Mouse (Mus musculus) hindbrain, embryonic 14.5 days (tissue): ENCODE measurements around the gene Safb. TPM values are rescaled to one million over a fixed set of nuclear protein-coding genes. Genes with fewer than 3 reads are reported as not detected.
"Not testable (repeated sequence)": the region's sequence is repeated elsewhere in the genome, so short reads cannot be mapped to it uniquely, and the experiment has no call there.

ENCODE experiments used
- ATAC-seq: fragments of 200-750 bp; cut with Nextera tagmentation; 2 replicates; pipeline ENCODE4 v1.8.0; 2017; ENCODE audit warnings: moderate number of reproducible peaks, mild to moderate bottlenecking, moderate TSS enrichment, moderate library complexity; ENCODE audit not compliant: low FRiP score
- DNase-seq: peaks from one replicate; pipeline ENCODE4 v3.0.0-alpha.2; 2015; ENCODE audit warnings: low spot score
- H3K27ac ChIP-seq: fragments of 300-500 bp; sonication (generic); 2 replicates; pipeline ENCODE4 v1.5.1; 2014; ENCODE audit warnings: mild to moderate bottlenecking, moderate library complexity
- H3K27me3 ChIP-seq: fragments of 300-500 bp; sonication (generic); 2 replicates; pipeline ENCODE4 v1.6.1; 2014; ENCODE audit warnings: mild to moderate bottlenecking, low read length, mixed read lengths; ENCODE audit not compliant: control insufficient read depth, insufficient read depth
- H3K36me3 ChIP-seq: fragments of 300-500 bp; sonication (generic); replicated peaks from 2 replicates; pipeline ENCODE4 v1.6.1; 2014; ENCODE audit not compliant: control insufficient read depth, insufficient read depth
- H3K4me1 ChIP-seq: fragments of 300-500 bp; sonication (generic); replicated peaks from 2 replicates; pipeline ENCODE4 v1.6.1; 2014; ENCODE audit warnings: antibody characterized with exemption, low read length, mixed read lengths; ENCODE audit not compliant: control insufficient read depth, insufficient read depth
- H3K4me2 ChIP-seq: fragments of 300-500 bp; sonication (generic); replicated peaks from 2 replicates; pipeline ENCODE4 v1.6.1; 2014; ENCODE audit warnings: mild to moderate bottlenecking, moderate library complexity
- H3K4me3 ChIP-seq: fragments of 300-500 bp; sonication (generic); replicated peaks from 2 replicates; pipeline ENCODE4 v1.5.1; 2014; ENCODE audit warnings: mild to moderate bottlenecking, low read length
- H3K9ac ChIP-seq: fragments of 300-500 bp; sonication (generic); 2 replicates; pipeline ENCODE4 v1.6.1; 2014
- H3K9me3 ChIP-seq: fragments of 300-500 bp; sonication (generic); 2 replicates; pipeline ENCODE4 v1.6.1; 2016; ENCODE audit warnings: low read length; ENCODE audit not compliant: control insufficient read depth
- WGBS: fragments of 180-500 bp; shearing (Covaris S2); extraction: QIAGEN DNeasy Blood & Tissue Kit; methylation state at CpG from one replicate; pipeline ENCODE4 v1.1.7; 2014; 5-methylcytosine and 5-hydroxymethylcytosine counted together
- polyA plus RNA-seq: library from polyadenylated mRNA; unstranded; fragments of >200 nt; fragmentation: Nextera tagmentation; extraction: Ambion mirVana; gene quantifications from 2 replicates; pipeline ENCODE4 v1.2.1, GENCODE M21; 2014

The Safb gene
- polyA plus RNA-seq, 1 experiment from 2014 or later: 75.7 TPM

- Histone ChIP-seq H3K4me3 (peak within 1 kb of the TSS; percentile 61), H3K9me3 (no peaks in the 10 kb centered on the region), H3K27ac (peak within 1 kb of the TSS; percentile 78), H3K4me2 (peak within 1 kb of the TSS; percentile 67), H3K36me3 (peaks cover 9% of the 10 kb centered on the region; the same call in 1 of the 2 replicates), H3K4me1 (peaks cover 17% of the 10 kb centered on the region), H3K9ac (peak within 1 kb of the TSS; percentile 34), H3K27me3 (no peaks in the 10 kb centered on the region)
- 12% methylated on average over 26 of the region's 26 CpGs for WGBS
- DNase-seq (peak; percentile 47), ATAC-seq (peak; percentile 38; the same call in 1 of the 2 replicates)
Observed at GRCm38 (mm10) chr17:56627530-56628277, 43.1 kb downstream of the Safb start, which contains the start of gene Catsperd. Gene Catsperd, plus strand, starts transcription at chr17:56628143.

GRCm38 (mm10) chr17:56629800-56630781 is 45.5 kb downstream of the Safb start:
- not testable (repeated sequence) for DNase-seq, ATAC-seq, H3K4me3 ChIP-seq, H3K9me3 ChIP-seq, H3K4me2 ChIP-seq, H3K27ac ChIP-seq, H3K27me3 ChIP-seq, H3K9ac ChIP-seq, H3K36me3 ChIP-seq
- WGBS: 89% methylated on average over 27 of the region's 27 CpGs
- peaks cover 17% of the 10 kb centered on the region for H3K4me1 ChIP-seq

GRCm38 (mm10) chr17:56631807-56632206 is 47.2 kb downstream of the Safb start:
- Histone ChIP-seq H3K4me3 (no peak overlapping the region), H3K4me1 (peaks cover 6% of the 10 kb centered on the region; the same call in 1 of the 2 replicates), H3K9me3 (no peaks in the 10 kb centered on the region), H3K27ac (no peak overlapping the region), H3K4me2 (no peak overlapping the region), H3K36me3 (no peaks in the 10 kb centered on the region), H3K27me3 (no peaks in the 10 kb centered on the region), H3K9ac (no peak overlapping the region)
- WGBS: 58% methylated on average over 4 of the region's 4 CpGs
- ATAC-seq (no peak), DNase-seq (no peak)

GRCm38 (mm10) chr17:56634023-56634422 is 49.4 kb downstream of the Safb start:
- H3K36me3 ChIP-seq: no peaks in the 10 kb centered on the region
- H3K9ac ChIP-seq: no peak overlapping the region
- no peak overlapping the region for H3K4me2 ChIP-seq
- ATAC-seq (no peak), DNase-seq (no peak)
- H3K27me3 ChIP-seq: no peaks in the 10 kb centered on the region
- 85% methylated on average over 6 of the region's 6 CpGs for WGBS
- no peaks in the 10 kb centered on the region for H3K4me1 ChIP-seq
- H3K27ac ChIP-seq: no peak overlapping the region
- H3K4me3 ChIP-seq: no peak overlapping the region
- no peaks in the 10 kb centered on the region for H3K9me3 ChIP-seq

DNA sequence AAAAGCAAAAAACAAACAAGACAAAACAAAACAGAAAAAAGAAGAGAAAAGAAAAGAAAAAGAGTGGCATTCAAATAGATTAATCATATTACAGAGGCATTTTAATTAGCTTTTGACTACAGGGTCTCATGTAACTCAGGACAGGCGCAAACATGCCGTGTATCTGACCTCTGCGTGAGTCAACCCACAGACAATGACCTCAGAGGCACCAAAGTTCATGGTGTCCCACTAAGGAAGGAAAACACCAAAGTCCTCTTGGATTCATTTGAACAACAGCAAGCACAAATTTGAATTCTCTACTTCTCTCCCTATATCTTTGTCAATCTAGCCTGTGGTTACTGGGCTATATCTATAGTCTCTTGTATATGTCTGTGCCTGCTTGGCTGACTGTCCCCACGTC is 58.6 kb downstream of the Safb start:
- WGBS: 81% methylated on average over 4 of the region's 4 CpGs
- H3K9me3 ChIP-seq: no peaks in the 10 kb centered on the region
- ATAC-seq: no peak

DNA sequence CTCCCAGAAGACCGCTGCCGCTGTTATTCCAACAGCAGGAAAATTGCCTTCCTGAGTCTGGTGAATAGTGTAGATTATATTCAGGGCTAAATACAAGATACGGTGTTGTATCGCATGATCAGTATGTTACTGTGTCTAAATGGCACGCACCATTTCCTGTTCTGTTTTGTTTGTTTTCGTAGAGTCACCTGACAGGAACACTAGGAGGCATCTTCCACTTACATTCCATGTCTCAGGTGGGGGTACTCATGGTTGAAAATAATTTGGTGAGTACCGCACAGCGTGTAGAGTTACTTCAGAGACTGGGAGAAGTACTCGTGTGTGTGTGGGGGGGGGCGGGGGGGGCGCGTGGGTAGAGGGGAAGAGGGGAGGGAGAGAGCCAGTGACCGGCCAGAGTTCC is 62.9 kb downstream of the Safb start:
- ATAC-seq: no peak
- WGBS: 69% methylated on average over 11 of the region's 13 CpGs
- no peaks in the 10 kb centered on the region for H3K9me3 ChIP-seq

More for the DNA sequence above, 58.6 kb downstream of the Safb start:
- no peak overlapping the region for H3K4me2 ChIP-seq
- H3K4me1 ChIP-seq: no peaks in the 10 kb centered on the region
- H3K27ac ChIP-seq: no peak overlapping the region
- H3K9ac ChIP-seq: no peak overlapping the region
- DNase-seq: no peak
- no peaks in the 10 kb centered on the region for H3K36me3 ChIP-seq
- H3K27me3 ChIP-seq: no peaks in the 10 kb centered on the region
- no peak overlapping the region for H3K4me3 ChIP-seq

GRCm38 (mm10) chr17:56651801-56652200 is 67.2 kb downstream of the Safb start:
- no peaks in the 10 kb centered on the region for H3K36me3 ChIP-seq
- WGBS: 40% methylated on average over 10 of the region's 10 CpGs
- no peaks in the 10 kb centered on the region for H3K9me3 ChIP-seq
- no peak overlapping the region for H3K9ac ChIP-seq
- no peak overlapping the region for H3K27ac ChIP-seq
- no peak for DNase-seq
- no peak overlapping the region for H3K4me2 ChIP-seq
- ATAC-seq: peak; percentile 21; the same call in 1 of the 2 replicates
- no peaks in the 10 kb centered on the region for H3K4me1 ChIP-seq
- no peak overlapping the region for H3K4me3 ChIP-seq
- no peaks in the 10 kb centered on the region for H3K27me3 ChIP-seq

More for the DNA sequence above, 62.9 kb downstream of the Safb start:
- no peak for DNase-seq
- Histone ChIP-seq H3K4me1 (no peaks in the 10 kb centered on the region), H3K36me3 (no peaks in the 10 kb centered on the region), H3K4me2 (no peak overlapping the region), H3K4me3 (no peak overlapping the region), H3K27me3 (no peaks in the 10 kb centered on the region), H3K9ac (no peak overlapping the region), H3K27ac (no peak overlapping the region)

DNA sequence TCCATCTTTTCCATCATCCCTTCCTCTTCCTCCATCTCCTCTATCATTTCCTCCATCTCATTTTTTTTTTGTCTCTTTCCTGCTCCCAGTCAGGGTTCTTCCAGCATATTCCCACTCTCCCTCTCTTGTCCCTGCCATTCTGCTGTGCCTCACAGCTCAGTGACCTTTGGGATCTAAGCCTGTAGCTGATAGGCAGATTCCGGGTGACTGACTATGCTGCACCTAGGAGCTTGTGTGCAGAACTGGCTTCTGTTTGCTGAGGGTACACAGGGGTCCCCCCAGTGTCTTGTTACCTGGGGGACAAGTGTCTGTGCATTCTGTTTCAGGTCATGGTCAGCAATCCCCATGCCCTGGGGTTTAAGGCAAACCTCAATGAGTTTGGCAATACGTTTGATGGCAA is 70.1 kb downstream of the Safb start:
- H3K27me3 ChIP-seq: no peaks in the 10 kb centered on the region
- H3K9me3 ChIP-seq: no peaks in the 10 kb centered on the region
- no peak overlapping the region for H3K4me3 ChIP-seq
- no peak overlapping the region for H3K27ac ChIP-seq
- no peaks in the 10 kb centered on the region for H3K4me1 ChIP-seq
- no peak overlapping the region for H3K4me2 ChIP-seq
- no peaks in the 10 kb centered on the region for H3K36me3 ChIP-seq
- DNase-seq (no peak), ATAC-seq (no peak)
- 77% methylated on average over 2 of the region's 2 CpGs for WGBS
- no peak overlapping the region for H3K9ac ChIP-seq

GRCm38 (mm10) chr17:56655311-56655710 is 70.7 kb downstream of the Safb start:
- Histone ChIP-seq H3K27ac (no peak overlapping the region), H3K9me3 (no peaks in the 10 kb centered on the region), H3K36me3 (no peaks in the 10 kb centered on the region), H3K4me3 (no peak overlapping the region), H3K4me1 (no peaks in the 10 kb centered on the region), H3K4me2 (no peak overlapping the region), H3K9ac (no peak overlapping the region), H3K27me3 (no peaks in the 10 kb centered on the region)
- WGBS: 86% methylated on average over 3 of the region's 3 CpGs
- ATAC-seq (no peak), DNase-seq (no peak)
